Mouse (Mus musculus) myocyte (in vitro differentiated cells): ENCODE results near the gene Tor4a. TPM values are rescaled to one million over a fixed set of nuclear protein-coding genes. Genes with fewer than 3 reads are reported as not detected.

Experiments
- H3K27me3 ChIP-seq: one replicate; pipeline ENCODE4 v1.6.1; 2011; ENCODE audit not compliant: control insufficient read depth, insufficient read depth, insufficient read length
- H3K36me3 ChIP-seq: one replicate; pipeline ENCODE4 v1.6.1; 2011; ENCODE audit not compliant: control insufficient read depth, insufficient read depth
- H3K4me2 ChIP-seq: one replicate; pipeline ENCODE4 v1.6.1; 2011; ENCODE audit warnings: low read depth, control low read depth
- H3K4me3 ChIP-seq: one replicate; pipeline ENCODE4 v1.5.1; 2011; ENCODE audit warnings: mild to moderate bottlenecking, control low read depth, moderate library complexity
- H3K79me2 ChIP-seq: one replicate; pipeline ENCODE4 v1.6.1; 2011; ENCODE audit not compliant: control insufficient read depth, insufficient read depth
- H3ac ChIP-seq: one replicate; pipeline ENCODE4 v1.6.1; 2011; ENCODE audit not compliant: control insufficient read depth, insufficient read length
- CEBPB ChIP-seq: IDR thresholded peaks from 2 replicates; pipeline ENCODE4 v1.6.1; 2011; ENCODE audit warnings: mild to moderate bottlenecking, moderate library complexity; ENCODE audit not compliant: poor library complexity, insufficient read depth, severe bottlenecking
- E2F4 ChIP-seq: IDR thresholded peaks from one replicate; pipeline ENCODE4 v1.6.1; 2011; ENCODE audit warnings: mild to moderate bottlenecking, control low read depth, moderate library complexity; ENCODE audit not compliant: insufficient read depth
- MAX ChIP-seq: IDR thresholded peaks from one replicate; pipeline ENCODE4 v1.6.1; 2011; ENCODE audit warnings: low read depth, mild to moderate bottlenecking, control low read depth
- MYOD1 ChIP-seq, 3 experiments: IDR thresholded peaks; one replicate each; pipeline ENCODE4 v1.6.1; 2011; ENCODE audit warnings: control low read depth in 2 of 3, low read depth in 2 of 3, mild to moderate bottlenecking in 2 of 3, moderate library complexity in 1 of 3; ENCODE audit not compliant: insufficient read length in 2 of 3, control insufficient read depth in 1 of 3
- MYOG ChIP-seq, 3 experiments: IDR thresholded peaks; one replicate each; pipeline ENCODE4 v1.6.1; 2011; ENCODE audit warnings: control low read depth in 2 of 3, low read depth in 2 of 3, mild to moderate bottlenecking in 2 of 3; ENCODE audit not compliant: insufficient read length in 2 of 3, control insufficient read depth in 1 of 3, insufficient read depth in 1 of 3
- POLR2A ChIP-seq: IDR thresholded peaks from one replicate; pipeline ENCODE4 v1.6.1; 2011; ENCODE audit warnings: low read depth, mild to moderate bottlenecking, control low read depth, moderate library complexity; ENCODE audit not compliant: insufficient read length
- POLR2AphosphoS2 ChIP-seq: IDR thresholded peaks from one replicate; pipeline ENCODE4 v1.6.1; 2011; ENCODE audit warnings: low read depth, control low read depth; ENCODE audit not compliant: insufficient read length
- REST ChIP-seq: IDR thresholded peaks from one replicate; pipeline ENCODE4 v1.6.1; 2011; ENCODE audit warnings: mild to moderate bottlenecking, control low read depth, moderate library complexity; ENCODE audit not compliant: insufficient read depth, insufficient read length
- SRF ChIP-seq: IDR thresholded peaks from one replicate; pipeline ENCODE4 v1.6.1; 2011; ENCODE audit warnings: low read depth; ENCODE audit not compliant: control insufficient read depth, insufficient read length
- TCF12 ChIP-seq: IDR thresholded peaks from one replicate; pipeline ENCODE4 v1.6.1; 2011; ENCODE audit warnings: mild to moderate bottlenecking, control low read depth; ENCODE audit not compliant: poor library complexity, insufficient read depth, severe bottlenecking
- TCF3 ChIP-seq: IDR thresholded peaks from one replicate; pipeline ENCODE4 v1.6.1; 2011; ENCODE audit warnings: low read depth, control low read depth; ENCODE audit not compliant: insufficient read length
- USF1 ChIP-seq: IDR thresholded peaks from one replicate; pipeline ENCODE4 v1.6.1; 2011; ENCODE audit warnings: low read depth, mild to moderate bottlenecking, control low read depth, moderate library complexity
- polyA plus RNA-seq: library from polyadenylated mRNA; unstranded; fragments of >200 nt; fragmentation: generic; extraction: Trizol; gene quantifications from one replicate; pipeline ENCODE4 v1.2.1, GENCODE M21; 2012; ENCODE audit warnings: missing spikeins

The Tor4a gene
- polyA plus RNA-seq, 1 experiment = 9.2 TPM

- Histone ChIP-seq H3K4me2 (no peak overlapping the region), H3K27me3 (no peaks in the 10 kb centered on the region), H3K4me3 (no peak overlapping the region), H3ac (no peak overlapping the region), H3K79me2 (no peaks in the 10 kb centered on the region), H3K36me3 (peaks cover 35% of the 10 kb centered on the region)
- TF ChIP-seq MAX = no peak
- no peak for TF ChIP-seq TCF3
- TF ChIP-seq REST = no peak
- TF ChIP-seq CEBPB = no peak
- no peak for TF ChIP-seq SRF
Observed at GRCm38 (mm10) chr2:25200631-25201030, 3.9 kb upstream of the Tor4a start.

- H3K79me2 ChIP-seq = no peaks in the 10 kb centered on the region
- peaks cover 27% of the 10 kb centered on the region for H3K36me3 ChIP-seq
- TF ChIP-seq POLR2AphosphoS2 = no peak
- no peak for TF ChIP-seq POLR2A
- TF ChIP-seq TCF12 = no peak
- no peak for TF ChIP-seq E2F4
- no peak for TF ChIP-seq USF1
- no peak for TF ChIP-seq CEBPB
- no peak for TF ChIP-seq MYOD1 (IDR thresholded peaks at IDR 0.05; ENCODE audit: control insufficient read depth in 1 of 3, insufficient read length in 2 of 3, low read depth in 2 of 3)
- no peak for TF ChIP-seq SRF
- TF ChIP-seq TCF3 = no peak
- no peak for TF ChIP-seq MAX
- TF ChIP-seq MYOG (IDR thresholded peaks at IDR 0.05; ENCODE audit: control insufficient read depth in 1 of 3, insufficient read depth in 1 of 3, insufficient read length in 2 of 3, low read depth in 2 of 3) = no peak
- TF ChIP-seq REST = no peak
- H3K4me3 ChIP-seq = no peak overlapping the region
- no peak overlapping the region for H3ac ChIP-seq
- H3K27me3 ChIP-seq = no peaks in the 10 kb centered on the region
- no peak overlapping the region for H3K4me2 ChIP-seq
Observed at GRCm38 (mm10) chr2:25197946-25198345, 1.3 kb upstream of the Tor4a start.

- Histone ChIP-seq H3K27me3 (no peaks in the 10 kb centered on the region), H3K4me3 (peak overlapping the region; percentile 24), H3K79me2 (no peaks in the 10 kb centered on the region), H3ac (no peak overlapping the region), H3K4me2 (peak overlapping the region; percentile 83), H3K36me3 (peaks cover 20% of the 10 kb centered on the region)
- TF ChIP-seq MAX = no peak
- no peak for TF ChIP-seq USF1
- no peak for TF ChIP-seq TCF3
- no peak for TF ChIP-seq CEBPB
- no peak for TF ChIP-seq POLR2A
- TF ChIP-seq POLR2AphosphoS2 = no peak
- no peak for TF ChIP-seq SRF
- TF ChIP-seq TCF12 = no peak
- no peak for TF ChIP-seq MYOG (IDR thresholded peaks at IDR 0.05; ENCODE audit: control insufficient read depth in 1 of 3, insufficient read depth in 1 of 3, insufficient read length in 2 of 3, low read depth in 2 of 3)
- TF ChIP-seq REST = no peak
- TF ChIP-seq E2F4 = no peak
Observed at GRCm38 (mm10) chr2:25197191-25197590, 505 bp upstream of the Tor4a start.

GRCm38 (mm10) chr2:25195211-25196156, 1.2 kb downstream of the Tor4a start:
- H3K79me2 ChIP-seq = no peaks in the 10 kb centered on the region
- no peak for TF ChIP-seq MYOG (IDR thresholded peaks at IDR 0.05; ENCODE audit: control insufficient read depth in 1 of 3, insufficient read depth in 1 of 3, insufficient read length in 2 of 3, low read depth in 2 of 3)
- TF ChIP-seq TCF12 = no peak
- TF ChIP-seq USF1 = no peak
- TF ChIP-seq E2F4 = no peak
- no peak for TF ChIP-seq TCF3
- no peak for TF ChIP-seq SRF
- no peak for TF ChIP-seq REST
- TF ChIP-seq MAX = no peak

More at GRCm38 (mm10) chr2:25195211-25196156, 1.2 kb downstream of the Tor4a start:
- Histone ChIP-seq H3ac (no peak overlapping the region), H3K4me3 (peak overlapping the region; percentile 24), H3K36me3 (peaks cover 14% of the 10 kb centered on the region), H3K27me3 (no peaks in the 10 kb centered on the region), H3K4me2 (peak overlapping the region; percentile 83)
